Mouse (Mus musculus) cerebellum, postnatal 4 days (tissue): ENCODE results near the gene Cfb.
"Not testable (repeated sequence)": the region's sequence is repeated elsewhere in the genome, so short reads cannot be mapped to it uniquely, and the experiment has no call there.

Experiments used
- DNase-seq, 2 experiments: peaks; one replicate each; pipeline ENCODE4 v3.0.0; 2022; ENCODE audit warnings: low spot score in 2 of 2, mixed read lengths in 1 of 2

Gene Cfb

GRCm38 (mm10) chr17:34862416-34863081, at the start of gene Cfb:
TSS of gene Cfb (minus strand) at chr17:34862518.
- DNase-seq: no peak

GRCm38 (mm10) chr17:34911945-34912351, 49.6 kb upstream of the Cfb start:
- peak; percentile 50 to 77 for DNase-seq

DNA sequence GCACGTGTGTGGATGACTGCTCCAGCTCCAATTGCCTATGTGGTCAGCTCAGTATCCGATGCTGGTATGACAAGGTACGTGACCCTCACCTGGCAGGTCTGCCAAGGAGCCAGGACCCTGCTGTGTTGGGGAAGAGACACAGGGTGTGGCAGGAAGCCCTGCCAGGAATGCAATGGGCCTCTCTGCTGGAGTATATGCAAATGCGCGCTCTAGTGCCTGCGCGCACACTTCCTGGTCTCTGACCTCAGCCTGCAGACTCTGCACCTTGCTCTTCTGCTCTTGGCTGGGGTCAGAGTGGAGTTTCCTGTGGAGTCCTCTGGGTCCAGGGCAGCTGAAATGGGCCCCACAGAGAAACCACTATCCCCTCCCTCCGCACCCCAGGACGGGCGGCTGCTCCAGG, 48.7 kb upstream of the Cfb start:
- DNase-seq: no peak

DNA sequence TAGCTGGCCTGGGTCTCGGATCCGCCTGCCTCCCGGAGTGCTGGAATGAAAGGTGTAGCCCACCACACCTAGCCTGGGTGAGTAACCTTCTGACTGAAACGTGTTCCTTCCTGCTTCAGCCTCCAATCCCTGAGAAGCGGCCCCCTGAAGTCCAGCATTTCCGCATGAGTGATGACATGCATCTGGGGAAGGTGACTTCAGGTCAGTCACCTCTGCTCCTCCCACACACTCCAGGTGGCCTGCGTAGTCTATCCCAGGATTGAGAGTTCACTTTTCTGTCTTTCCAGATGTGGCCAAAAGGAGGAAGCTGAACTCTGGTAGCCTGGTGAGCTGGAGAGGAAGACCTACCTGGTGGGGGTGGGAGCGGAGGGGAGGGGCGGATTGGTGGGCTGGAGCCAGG, 40.6 kb upstream of the Cfb start:
- no peak for DNase-seq

DNA sequence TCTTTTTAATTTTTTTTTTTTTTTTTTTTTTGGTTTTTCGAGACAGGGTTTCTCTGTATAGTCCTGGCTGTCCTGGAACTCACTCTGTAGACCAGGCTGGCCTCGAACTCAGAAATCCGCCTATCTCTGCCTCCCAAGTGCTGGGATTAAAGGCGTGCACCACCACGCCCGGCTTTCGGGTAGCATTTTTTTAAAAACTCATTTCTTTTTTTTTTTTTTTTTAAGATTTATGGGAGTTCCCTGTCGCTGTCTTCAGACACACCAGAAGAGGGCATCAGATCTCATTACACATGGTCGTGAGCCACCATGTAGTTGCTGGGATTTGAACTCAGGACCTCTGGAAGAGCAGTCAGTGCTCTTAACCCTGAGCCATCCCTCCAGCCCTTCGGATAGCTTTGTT, 39.6 kb upstream of the Cfb start:
- not testable (repeated sequence) for DNase-seq

- not testable (repeated sequence) for DNase-seq
Measured at GRCm38 (mm10) chr17:34900826-34901225, 38.5 kb upstream of the Cfb start.

GRCm38 (mm10) chr17:34899890-34900243, 37.5 kb upstream of the Cfb start:
- no peak for DNase-seq

DNA sequence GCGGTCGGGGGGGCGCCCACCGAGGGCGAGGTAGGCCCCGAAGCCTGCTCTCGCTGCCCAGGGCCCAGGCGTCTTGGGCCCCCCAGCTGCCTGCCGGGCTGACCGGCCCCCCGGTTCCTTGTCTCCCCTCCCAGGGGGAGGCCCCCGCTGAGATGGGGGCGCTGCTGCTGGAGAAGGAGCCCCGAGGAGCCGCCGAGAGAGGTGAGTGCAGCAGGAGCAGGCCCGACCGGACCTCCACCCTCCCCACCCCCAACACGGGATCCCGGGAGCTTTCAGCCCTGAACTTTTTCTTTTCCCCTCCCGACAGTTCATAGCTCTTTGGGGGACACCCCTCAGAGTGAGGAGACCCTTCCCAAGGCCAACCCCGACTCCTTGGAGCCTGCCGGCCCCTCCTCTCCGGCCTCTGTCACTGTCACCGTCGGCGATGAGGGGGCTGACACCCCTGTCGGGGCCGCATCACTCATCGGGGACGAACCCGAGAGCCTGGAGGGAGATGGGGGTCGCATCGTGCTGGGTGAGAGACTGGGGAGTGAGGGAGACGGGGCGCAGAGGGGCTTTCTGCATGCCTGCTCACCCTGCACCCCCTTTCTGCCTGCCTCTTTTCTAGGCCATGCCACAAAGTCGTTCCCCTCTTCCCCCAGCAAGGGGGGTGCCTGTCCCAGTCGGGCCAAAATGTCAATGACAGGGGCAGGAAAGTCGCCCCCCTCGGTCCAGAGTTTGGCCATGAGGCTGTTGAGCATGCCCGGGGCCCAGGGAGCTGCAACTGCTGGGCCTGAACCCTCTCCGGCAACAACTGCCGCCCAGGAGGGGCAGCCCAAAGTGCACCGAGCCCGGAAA, 37.0 kb upstream of the Cfb start:
- DNase-seq: peak in 1 of 2 experiments; percentile 37

- DNase-seq: no peak
Measured at GRCm38 (mm10) chr17:34898706-34899052, 36.4 kb upstream of the Cfb start.

DNA sequence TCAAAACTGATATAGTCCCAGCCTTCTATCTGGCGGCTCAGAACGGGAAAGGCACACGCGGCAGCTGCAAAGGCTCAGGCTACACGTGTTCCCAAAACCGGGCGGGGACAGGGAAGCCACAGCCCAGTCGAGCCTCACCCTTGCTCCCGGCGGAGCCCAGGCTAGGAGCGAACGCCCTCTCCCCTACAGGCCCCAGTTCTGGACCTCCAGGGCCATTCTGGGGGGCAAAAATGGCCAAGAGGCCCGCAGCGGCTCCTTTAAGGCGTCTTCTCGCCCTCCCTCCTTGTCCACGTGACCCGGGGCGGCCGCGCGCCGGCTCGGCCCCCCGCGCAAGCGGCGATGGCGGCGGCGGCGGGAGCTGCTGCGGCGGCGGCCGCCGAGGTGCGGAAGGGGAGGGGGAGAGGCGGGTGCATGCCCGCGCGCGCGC, 35.9 kb upstream of the Cfb start, which contains the start of the genes C2 and Ehmt2:
C2 (minus strand) TSS at position 106 of the 427 bp plus-strand sequence.
Ehmt2 (plus strand) TSS at position 310 of the 427 bp plus-strand sequence.
- DNase-seq: peak; percentile 64 to 81

DNA sequence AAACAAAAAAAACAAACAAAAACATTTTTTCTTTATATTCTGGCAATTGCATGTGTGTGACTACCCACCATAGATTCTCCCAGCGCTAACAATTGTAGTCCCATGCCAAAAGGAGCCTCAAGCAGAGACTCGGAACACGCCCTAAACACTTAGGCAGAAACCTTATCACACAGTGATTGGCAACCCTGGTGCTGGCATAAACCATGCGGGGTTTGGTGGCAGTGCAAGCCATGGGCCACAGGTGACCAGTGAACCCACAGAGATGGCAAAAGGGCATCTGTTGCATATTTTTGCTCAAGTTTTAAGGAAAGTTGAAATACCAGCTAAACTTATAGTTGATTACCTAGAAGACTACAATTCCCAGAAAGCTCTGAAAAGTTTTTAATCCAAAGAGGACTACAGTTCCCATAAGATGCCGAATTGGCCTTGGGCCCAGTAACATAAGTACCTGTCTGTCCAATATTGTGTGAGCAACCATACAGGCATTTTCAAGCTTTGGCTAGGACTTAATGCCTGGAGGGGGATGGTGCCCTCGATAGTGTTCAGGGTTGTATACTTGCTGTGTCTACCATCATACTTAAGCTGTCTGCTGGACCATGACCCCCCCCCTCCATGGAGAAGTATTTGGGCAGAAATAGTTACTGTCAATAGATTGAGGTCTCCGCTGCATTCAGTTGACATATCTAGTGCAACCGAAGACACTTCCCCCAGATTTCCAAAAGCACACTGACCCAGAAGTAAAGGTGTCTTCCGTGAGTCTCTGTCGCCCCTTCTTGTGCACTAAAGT, 35.2 kb upstream of the Cfb start:
- no peak for DNase-seq

- DNase-seq: no peak
Measured at GRCm38 (mm10) chr17:34896366-34896765, 34.0 kb upstream of the Cfb start.

DNA sequence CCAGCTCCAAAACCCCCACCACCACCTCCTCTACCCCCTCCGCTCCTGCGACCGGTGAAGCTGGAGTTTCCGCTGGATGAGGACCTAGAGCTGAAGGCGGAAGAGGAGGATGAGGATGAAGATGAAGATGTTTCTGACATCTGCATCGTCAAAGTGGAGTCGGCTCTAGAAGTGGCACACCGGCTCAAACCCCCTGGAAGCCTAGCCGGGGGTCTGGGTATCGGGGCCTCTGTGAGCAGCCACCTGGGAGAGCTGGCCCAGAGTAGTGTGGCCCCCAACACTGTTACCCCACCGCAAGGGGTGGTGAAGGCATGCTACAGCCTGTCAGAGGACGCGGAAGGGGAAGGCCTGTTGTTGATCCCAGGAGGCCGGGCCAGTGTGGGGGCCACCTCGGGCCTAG, 33.4 kb upstream of the Cfb start:
- DNase-seq: no peak

DNA sequence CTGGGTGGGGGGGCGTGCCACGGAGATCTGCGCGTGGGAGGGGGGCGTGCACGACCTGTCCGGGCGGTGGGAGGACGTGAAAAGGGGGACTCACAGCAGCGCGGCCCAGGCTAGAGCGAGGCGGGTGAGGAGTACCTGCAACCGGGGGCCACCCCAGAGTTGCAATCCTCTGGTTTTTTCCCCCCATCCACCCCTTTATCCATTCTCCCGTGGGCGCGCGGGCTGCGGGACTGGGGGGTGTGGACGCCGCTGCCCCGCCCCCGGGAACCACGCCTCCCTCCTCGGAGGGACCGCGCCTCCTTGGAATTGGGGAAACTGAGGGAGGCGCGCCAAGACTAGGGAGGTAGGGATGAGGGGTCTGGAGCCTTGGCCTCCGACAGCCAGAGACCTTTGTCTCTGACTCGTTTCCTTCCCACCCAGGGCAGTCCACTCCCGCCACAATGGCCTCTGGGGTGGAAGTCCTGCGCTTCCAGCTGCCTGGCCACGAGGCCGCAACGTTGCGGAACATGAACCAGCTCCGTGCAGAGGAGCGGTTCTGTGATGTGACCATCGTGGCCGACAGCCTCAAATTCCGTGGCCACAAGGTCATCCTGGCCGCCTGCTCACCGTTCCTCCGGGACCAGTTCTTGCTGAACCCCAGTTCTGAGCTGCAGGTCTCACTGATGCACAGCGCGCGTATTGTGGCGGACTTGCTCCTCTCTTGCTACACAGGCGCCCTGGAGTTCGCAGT, 32.6 kb upstream of the Cfb start:
- peak; percentile 43 to 52 for DNase-seq

- DNase-seq: peak; percentile 93 to 95
Measured at GRCm38 (mm10) chr17:34894074-34894597, 31.8 kb upstream of the Cfb start.

DNA sequence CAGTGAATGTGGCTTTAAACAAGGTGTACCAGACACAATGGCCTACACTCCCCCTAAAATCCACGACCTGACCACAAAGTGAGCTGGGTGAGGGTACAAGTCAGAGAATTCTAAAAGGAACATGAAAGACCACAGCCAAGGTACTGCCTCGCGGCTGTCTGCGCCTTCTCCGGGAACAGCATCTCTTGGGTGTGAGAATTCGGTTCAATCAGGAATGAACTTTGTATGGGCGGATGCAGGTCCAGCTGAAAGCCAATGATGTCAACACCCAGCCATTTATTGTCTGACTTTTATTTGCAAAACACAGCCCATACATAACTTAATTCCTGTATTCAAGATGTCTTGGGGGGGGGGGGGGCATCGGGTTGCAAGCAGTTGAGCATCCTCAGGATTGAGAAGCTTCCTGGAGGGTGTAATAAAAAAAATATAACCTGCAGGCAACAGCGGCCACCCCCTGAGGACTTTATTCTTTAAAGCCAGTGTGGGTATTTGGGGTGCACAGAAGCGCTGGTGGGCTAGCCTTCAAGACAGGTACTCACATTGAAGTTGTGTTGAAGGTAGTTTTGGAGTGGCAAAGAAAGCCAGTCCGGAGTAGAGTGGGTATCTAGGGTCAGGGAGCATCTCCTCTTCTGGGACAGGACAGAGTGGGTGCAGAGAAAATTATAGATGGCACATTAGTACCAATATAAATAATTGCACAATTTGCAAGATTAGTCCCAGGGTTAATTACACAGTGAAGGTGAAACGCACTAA, 30.9 kb upstream of the Cfb start:
- no peak for DNase-seq

GRCm38 (mm10) chr17:34891377-34891776, 29.1 kb upstream of the Cfb start:
- DNase-seq: no peak

DNA sequence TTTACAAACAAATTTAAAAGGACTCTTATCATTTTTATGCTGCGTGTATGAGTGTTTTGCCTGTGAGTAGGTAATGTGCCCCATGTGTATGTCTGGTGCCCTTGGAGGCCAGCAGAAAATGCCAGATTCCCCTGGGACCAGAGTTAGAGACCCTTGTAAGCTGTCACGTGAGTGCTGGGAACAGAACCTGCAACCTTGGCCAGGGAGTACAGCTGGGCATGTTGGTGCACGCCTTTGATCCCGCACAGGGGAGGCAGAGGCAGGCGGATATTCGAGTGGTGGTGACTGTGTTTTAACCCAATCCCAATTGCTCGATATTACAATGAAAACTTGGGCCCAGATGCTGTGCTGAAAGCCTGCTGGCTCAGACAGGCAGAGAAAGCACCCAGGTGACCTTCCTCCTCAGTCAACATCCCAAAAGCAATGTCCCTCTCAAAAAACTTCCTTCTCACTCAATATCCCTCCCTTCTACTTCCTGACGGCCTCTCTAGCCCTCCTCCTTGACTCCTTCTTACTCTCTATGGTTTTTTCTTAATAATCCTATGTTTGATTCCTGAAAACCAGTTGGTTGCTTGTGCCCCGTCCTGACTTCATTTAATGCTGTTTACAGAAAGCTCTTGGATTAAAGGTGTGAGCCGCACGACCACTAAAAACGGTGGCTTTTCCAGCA, 27.9 kb upstream of the Cfb start:
- DNase-seq: no peak

DNA sequence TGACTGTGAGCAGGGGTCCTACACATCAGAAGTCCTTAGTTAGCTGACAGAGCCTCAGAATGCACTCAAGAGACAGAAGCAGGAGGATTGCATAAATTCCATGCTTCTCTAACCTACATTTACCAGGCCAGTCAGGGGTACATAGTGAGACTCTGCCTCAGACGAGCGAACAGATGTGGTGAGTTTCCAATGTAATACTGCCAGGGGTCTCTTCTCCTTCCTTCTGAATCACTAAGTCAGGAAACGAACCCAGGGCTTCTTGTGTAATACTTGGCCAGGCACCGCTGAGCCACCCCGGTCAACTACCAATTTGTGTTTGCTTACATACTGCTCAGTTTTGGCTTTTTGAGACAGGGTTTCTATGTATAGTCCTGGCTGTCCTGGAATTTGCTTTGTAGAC, 25.6 kb upstream of the Cfb start:
- no peak for DNase-seq

DNA sequence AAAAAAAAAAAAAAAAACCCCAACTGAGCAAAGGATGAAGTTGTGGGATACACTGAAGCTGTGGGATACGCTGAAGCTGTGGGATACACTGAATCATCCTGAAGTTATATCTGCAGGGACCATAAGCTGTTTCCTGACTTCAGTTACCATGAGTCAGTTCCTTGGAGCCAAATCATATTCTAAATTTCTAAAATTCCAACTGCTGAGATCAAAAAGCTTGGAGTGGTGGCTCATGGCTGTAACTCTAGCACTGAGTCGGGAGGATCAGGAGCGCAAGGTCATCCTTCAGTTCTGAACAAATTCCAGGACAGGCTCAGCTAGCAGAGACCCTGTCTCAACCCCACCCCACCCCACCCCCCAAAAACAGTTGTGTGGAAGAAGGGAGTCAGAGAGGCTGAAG, 23.3 kb upstream of the Cfb start:
- no peak for DNase-seq
